In genomic region chr1:170084151-170084796, GRCm38 (mm10) we compare ENCODE assay signal across 17 mouse cellular contexts. TPM values are rescaled to one million over a fixed set of nuclear protein-coding genes. Genes with fewer than 3 reads are reported as not detected.
DNase-seq lines count a peak whose midpoint lies in the region; ATAC-seq lines count a peak whose summit lies in the region.
"Had no signal": no experiment of that assay in that cellular context is flagged by ENCODE, and none has a peak within 500 bp of the region (broad histone marks: within the 10 kb centered on the region; RNA-seq: fewer than 3 reads in every experiment).

No protein-coding gene starts in this region.

- peak; percentile 87 for ATAC-seq in inflammation-experienced regulatory T-cells, adult 6 months
- no peak for ATAC-seq in megakaryocyte, adult 5-6 weeks (ENCODE audit: poor library complexity, severe bottlenecking)
- ATAC-seq: forebrain, embryonic 15.5 days; intestine, postnatal 0 days; liver, postnatal 0 days; midbrain, embryonic 15.5 days had no signal

- peak; percentile 33 to 67 for DNase-seq in frontal cortex, adult 2 months (ENCODE audit: extremely low spot score in 1 of 2, low spot score in 1 of 2)
- no peak for DNase-seq in frontal cortex, postnatal 14 days (ENCODE audit: low spot score in 2 of 2)
- DNase-seq in right cerebral cortex, adult 2 months (ENCODE audit: low spot score in 2 of 2): peak; percentile 33 to 34
- DNase-seq in right cerebral cortex, postnatal 4 days: no peak
- no peak for DNase-seq in testis, postnatal 14 days (ENCODE audit: low spot score)
- DNase-seq in adrenal gland, postnatal 25 days: no peak
- DNase-seq: adrenal gland, adult 8-10 months; cerebellum, adult 9-11 months; liver, postnatal 0 days; lung, postnatal 14 days; thymus, postnatal 36 days had no signal

RNA-seq across cellular contexts. Expression of gene Ddr2, which starts 26.3 kb away (rescaled TPM):
- polyA plus RNA-seq in frontal cortex, adult 2 months (2012; rRNA removed): 4.8 and 5.9 TPM in 2 replicates
- under 1 TPM in 2 of 3 experiments, not detected in 1; 0.04 to 0.07 TPM for polyA plus RNA-seq in inflammation-experienced regulatory T-cells, adult 6 months (2017; shearing (Covaris generic))
- not detected in 2 replicates for total RNA-seq in megakaryocyte, adult 5-6 weeks (2015)
- total RNA-seq in megakaryocyte, adult 5-6 weeks (2017): 0.15 TPM in 1 of 2 replicates, not detected in the other
- total RNA-seq in adrenal gland, postnatal 25 days (2021): 11.0 and 13.2 TPM in 2 replicates
- total RNA-seq: megakaryocyte-erythroid progenitor cell, adult 5-6 weeks had no signal

Comparison
In these comparisons a context has a peak if more than half of its experiments do, and no peak if none do; other contexts are left out.
1. DNase-seq: peak in frontal cortex, adult 2 months (2 of 2) and right cerebral cortex, adult 2 months (2 of 2); none in frontal cortex, postnatal 14 days (0 of 2), right cerebral cortex, postnatal 4 days (single experiment), testis, postnatal 14 days (single experiment) and adrenal gland, postnatal 25 days (single experiment).
2. RNA of gene Ddr2, which starts 26.3 kb away (total RNA-seq): 11.0 to 13.2 TPM in adrenal gland, postnatal 25 days; 0.15 TPM in megakaryocyte, adult 5-6 weeks; every median in the first group is over 10 times any median in the second.